Mouse (Mus musculus): ENCODE measurements at regions not wholly inside any gene's neighbourhood (a gene's known extent, or its start where the extent isn't known, plus 50 kb on each side); places are given as distances from the start of the nearest gene placed in this dataset.

- H3K9ac ChIP-seq (ENCODE audit: low read depth, low read length): no peak overlapping the region
- no peak overlapping the region for H3K4me2 ChIP-seq
- H3K36me3 ChIP-seq (ENCODE audit: control insufficient read depth, insufficient read depth, low read length): no peaks in the 10 kb centered on the region
- H3K4me3 ChIP-seq (ENCODE audit: low read depth, low read length): no peak overlapping the region
- H3K27me3 ChIP-seq (ENCODE audit: control insufficient read depth, insufficient read depth, low read length): no peaks in the 10 kb centered on the region
- no peak for ATAC-seq (replicated peaks; ENCODE audit: insufficient number of reproducible peaks, low FRiP score, low TSS enrichment)
- H3K4me1 ChIP-seq (ENCODE audit: control insufficient read depth, insufficient read depth, low read length): no peaks in the 10 kb centered on the region
- H3K9me3 ChIP-seq (replicated peaks; ENCODE audit: control insufficient read depth, low read length): no peaks in the 10 kb centered on the region
- 47% methylated on average over 7 of the region's 7 CpGs for WGBS (ENCODE audit: insufficient replicate concordance)
- no peak overlapping the region for H3K27ac ChIP-seq (ENCODE audit: low read depth, low read length)
These were observed 191.0 kb downstream of the Vgll3 start for GRCm38 (mm10) chr16:66005954-66006580.

- H3K27me3 ChIP-seq (ENCODE audit: control insufficient read depth, insufficient read depth, low read length): no peaks in the 10 kb centered on the region
- no peak overlapping the region for H3K9ac ChIP-seq (ENCODE audit: low read depth, low read length)
These were observed 198.6 kb downstream of the Vgll3 start for GRCm38 (mm10) chr16:66013608-66014007.

DNA sequence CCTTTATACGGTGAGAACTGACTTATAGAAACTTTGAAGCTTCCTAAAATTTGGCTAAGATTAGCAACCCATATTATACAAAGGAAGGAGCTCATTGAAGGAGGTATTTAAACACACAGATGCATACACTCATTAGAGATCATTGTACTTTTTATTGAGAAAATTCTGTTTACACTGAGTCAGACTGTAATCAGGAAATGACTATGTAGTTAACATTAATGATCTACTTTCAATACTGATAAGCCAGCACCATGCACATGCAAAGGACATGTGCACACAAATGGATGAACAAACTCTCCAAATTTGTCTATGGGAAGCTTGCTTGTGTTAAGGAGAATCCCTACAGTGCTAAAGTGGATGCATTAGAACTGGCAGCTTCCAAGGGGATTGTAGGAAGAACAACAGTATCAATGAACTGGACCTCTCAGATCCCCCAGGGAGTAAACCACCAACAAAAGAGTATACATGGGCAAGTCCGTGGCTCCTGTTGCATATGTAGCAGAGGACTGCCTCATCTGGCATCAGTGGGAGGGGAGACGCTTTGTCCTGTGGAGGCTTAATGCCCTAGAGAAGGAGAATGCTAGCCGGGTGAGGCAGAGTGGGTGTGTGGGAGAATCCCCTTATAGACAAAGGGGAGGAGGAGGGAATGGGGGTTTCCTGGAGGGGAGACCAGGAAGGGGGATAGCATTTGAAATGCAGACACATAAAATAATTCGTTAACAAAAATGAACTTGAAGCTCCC, 200.0 kb downstream of the Vgll3 start:
- 48% methylated on average over 5 of the region's 5 CpGs for WGBS (ENCODE audit: insufficient replicate concordance)
- no peaks in the 10 kb centered on the region for H3K27me3 ChIP-seq (ENCODE audit: control insufficient read depth, insufficient read depth, low read length)
- H3K4me2 ChIP-seq: no peak overlapping the region
- H3K9me3 ChIP-seq (replicated peaks; ENCODE audit: control insufficient read depth, low read length): no peaks in the 10 kb centered on the region
- no peak overlapping the region for H3K4me3 ChIP-seq (ENCODE audit: low read depth, low read length)
- H3K9ac ChIP-seq (ENCODE audit: low read depth, low read length): no peak overlapping the region
- H3K36me3 ChIP-seq (ENCODE audit: control insufficient read depth, insufficient read depth, low read length): no peaks in the 10 kb centered on the region
- no peak for ATAC-seq (replicated peaks; ENCODE audit: insufficient number of reproducible peaks, low FRiP score, low TSS enrichment)
- no peaks in the 10 kb centered on the region for H3K4me1 ChIP-seq (ENCODE audit: control insufficient read depth, insufficient read depth, low read length)
- no peak overlapping the region for H3K27ac ChIP-seq (ENCODE audit: low read depth, low read length)

More at GRCm38 (mm10) chr16:66013608-66014007, 198.6 kb downstream of the Vgll3 start:
- no peak for ATAC-seq (replicated peaks; ENCODE audit: insufficient number of reproducible peaks, low FRiP score, low TSS enrichment)
- WGBS (ENCODE audit: insufficient replicate concordance): 11% methylated on average over 2 of the region's 2 CpGs
- no peaks in the 10 kb centered on the region for H3K4me1 ChIP-seq (ENCODE audit: control insufficient read depth, insufficient read depth, low read length)
- H3K9me3 ChIP-seq (replicated peaks; ENCODE audit: control insufficient read depth, low read length): no peaks in the 10 kb centered on the region
- no peak overlapping the region for H3K4me3 ChIP-seq (ENCODE audit: low read depth, low read length)
- no peak overlapping the region for H3K4me2 ChIP-seq
- H3K27ac ChIP-seq (ENCODE audit: low read depth, low read length): no peak overlapping the region
- no peaks in the 10 kb centered on the region for H3K36me3 ChIP-seq (ENCODE audit: control insufficient read depth, insufficient read depth, low read length)

DNA sequence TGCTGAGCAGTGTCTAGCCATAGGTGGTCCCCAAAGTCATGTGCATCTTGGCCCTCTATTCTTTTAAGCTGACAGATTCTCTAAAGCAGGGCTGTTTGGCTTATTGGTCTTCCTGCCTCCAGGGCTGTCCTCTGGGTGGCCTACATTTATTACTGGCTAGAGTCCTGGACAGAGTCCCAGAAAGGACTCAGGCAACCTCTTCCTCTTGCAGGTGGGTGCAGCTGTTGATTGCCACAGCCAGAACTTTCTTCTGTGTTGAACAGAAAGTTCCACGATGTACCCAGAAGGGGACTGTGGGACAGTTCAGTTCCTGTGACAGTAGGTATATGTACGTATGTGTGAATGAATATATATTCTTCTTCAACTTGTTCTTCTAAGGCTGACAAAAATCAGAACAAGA, 202.0 kb downstream of the Vgll3 start:
- WGBS (ENCODE audit: insufficient replicate concordance): 74% methylated on average over 2 of the region's 2 CpGs
- H3K4me2 ChIP-seq: no peak overlapping the region
- no peaks in the 10 kb centered on the region for H3K4me1 ChIP-seq (ENCODE audit: control insufficient read depth, insufficient read depth, low read length)
- no peak overlapping the region for H3K27ac ChIP-seq (ENCODE audit: low read depth, low read length)
- no peaks in the 10 kb centered on the region for H3K27me3 ChIP-seq (ENCODE audit: control insufficient read depth, insufficient read depth, low read length)
- no peaks in the 10 kb centered on the region for H3K9me3 ChIP-seq (replicated peaks; ENCODE audit: control insufficient read depth, low read length)
- no peaks in the 10 kb centered on the region for H3K36me3 ChIP-seq (ENCODE audit: control insufficient read depth, insufficient read depth, low read length)
- no peak overlapping the region for H3K9ac ChIP-seq (ENCODE audit: low read depth, low read length)
- H3K4me3 ChIP-seq (ENCODE audit: low read depth, low read length): no peak overlapping the region
- no peak for ATAC-seq (replicated peaks; ENCODE audit: insufficient number of reproducible peaks, low FRiP score, low TSS enrichment)

- no peak overlapping the region for H3K9ac ChIP-seq (ENCODE audit: low read depth, low read length)
- no peaks in the 10 kb centered on the region for H3K9me3 ChIP-seq (replicated peaks; ENCODE audit: control insufficient read depth, low read length)
- H3K36me3 ChIP-seq (ENCODE audit: control insufficient read depth, insufficient read depth, low read length): no peaks in the 10 kb centered on the region
- no peak overlapping the region for H3K4me2 ChIP-seq
- no peaks in the 10 kb centered on the region for H3K27me3 ChIP-seq (ENCODE audit: control insufficient read depth, insufficient read depth, low read length)
- no peak for ATAC-seq (replicated peaks; ENCODE audit: insufficient number of reproducible peaks, low FRiP score, low TSS enrichment)
- 48% methylated on average over 2 of the region's 2 CpGs for WGBS (ENCODE audit: insufficient replicate concordance)
- H3K4me3 ChIP-seq (ENCODE audit: low read depth, low read length): no peak overlapping the region
- no peaks in the 10 kb centered on the region for H3K4me1 ChIP-seq (ENCODE audit: control insufficient read depth, insufficient read depth, low read length)
- H3K27ac ChIP-seq (ENCODE audit: low read depth, low read length): no peak overlapping the region
These were observed 208.3 kb downstream of the Vgll3 start for GRCm38 (mm10) chr16:66023397-66023796.

Measured in heart, embryonic 11.5 days (tissue).